Mouse (Mus musculus): ENCODE results near the gene Erbb2.

DNA sequence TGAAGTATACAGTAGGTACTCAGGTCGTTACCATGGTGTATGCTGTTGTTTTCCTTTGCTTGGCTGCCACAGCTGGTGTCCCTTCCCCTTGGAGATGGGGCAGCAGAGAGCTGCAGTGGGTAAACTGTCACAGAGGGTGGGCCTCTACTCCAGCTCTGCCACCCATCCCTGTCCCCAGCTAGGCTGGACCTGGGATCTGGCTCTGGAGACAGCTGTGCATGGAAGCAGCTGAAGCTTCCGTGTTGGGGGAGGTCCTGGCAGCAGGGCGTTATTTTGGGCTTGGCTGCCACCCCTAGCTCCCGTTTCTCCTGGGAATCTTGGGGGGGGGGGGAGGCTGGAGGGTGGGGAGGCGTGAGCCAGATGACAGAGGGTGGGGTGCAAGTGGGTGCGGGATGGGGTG is 6.0 kb downstream of the Erbb2 start:
- TF ChIP-seq POLR2A (IDR thresholded peaks at IDR 0.05; ENCODE audit: insufficient read depth, low read depth, low read length) (no peak), CTCF (IDR thresholded peaks at IDR 0.05; ENCODE audit: insufficient read depth, low read depth, low read length) (no peak)

All from olfactory bulb, adult 2 months (tissue).